Mouse (Mus musculus): ENCODE measurements around the gene Dmc1.

- no peak for TF ChIP-seq TAL1 (conservative IDR thresholded peaks at IDR 0.05; ENCODE audit: low read depth, low read length)
- TF ChIP-seq CTCF (IDR thresholded peaks at IDR 0.05; ENCODE audit: low read depth, low read length) = no peak
- TF ChIP-seq GATA1 (IDR thresholded peaks at IDR 0.05; ENCODE audit: borderline replicate concordance, low read length) = no peak
Measured at GRCm38 (mm10) chr15:79527991-79528639, 76.8 kb downstream of the Dmc1 start.

All from G1E (cell line).